Mouse (Mus musculus): ENCODE measurements around the gene Lhfp.

DNA sequence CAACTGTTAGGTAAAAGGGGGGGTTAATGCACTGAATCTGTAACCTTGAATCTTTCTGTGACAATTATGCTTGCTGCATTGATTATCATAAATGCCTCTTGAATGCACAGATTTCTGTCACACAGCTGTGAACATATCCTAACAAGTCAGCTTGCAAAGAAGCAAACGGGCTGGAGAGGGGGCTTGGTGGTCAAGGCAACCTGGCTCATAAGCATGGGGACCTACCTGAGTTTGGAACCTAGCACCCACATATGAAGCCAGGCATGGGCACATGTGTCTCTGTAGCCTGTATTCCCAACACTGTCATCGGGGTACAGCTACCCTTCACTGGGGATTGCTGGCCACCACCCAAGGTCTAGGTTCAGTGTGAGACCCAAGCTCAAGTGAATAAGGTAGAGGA is 48.6 kb downstream of the Lhfp start:
- TF ChIP-seq CTCF (IDR thresholded peaks at IDR 0.05; ENCODE audit: insufficient read depth, low read length) (no peak), POLR2A (IDR thresholded peaks at IDR 0.05; ENCODE audit: borderline replicate concordance, extremely low read depth, low read depth, low read length) (no peak)

All from lung, adult 2 months (tissue).